Mouse (Mus musculus): ENCODE measurements around the gene R3hdml. TPM values are rescaled to one million over a fixed set of nuclear protein-coding genes. Genes with fewer than 3 reads are reported as not detected.

The R3hdml gene
- total and polyA plus RNA-seq, 3 experiments = not detected

DNA sequence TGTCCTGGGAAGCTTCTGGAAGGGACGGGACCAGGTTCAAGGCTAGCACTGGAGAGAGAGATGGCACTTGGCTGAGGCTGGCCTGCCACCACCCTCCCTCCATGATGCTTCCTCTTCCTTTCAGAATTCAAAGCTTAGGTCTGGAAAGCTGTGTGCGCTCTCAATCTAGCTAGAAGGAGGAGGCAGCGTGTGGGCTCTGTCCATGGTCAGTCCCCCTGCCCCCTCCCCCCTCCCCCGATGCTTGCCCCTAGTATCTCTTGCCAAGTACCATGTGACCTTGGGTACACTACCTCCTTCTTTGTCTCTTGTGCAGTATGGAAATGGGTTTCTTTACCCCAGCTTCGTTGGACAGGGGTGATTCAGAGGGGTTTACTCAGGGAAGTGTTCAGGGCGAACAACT lies 56.7 kb downstream of the R3hdml start:
- ATAC-seq (ENCODE audit: extremely low read depth, insufficient number of reproducible peaks, low FRiP score, poor library complexity, severe bottlenecking) (no peak), DNase-seq (ENCODE audit: low spot score) (no peak)
- Histone ChIP-seq H3K4me1 (ENCODE audit: insufficient read depth, low read depth, low read length) (peaks cover 23% of the 10 kb centered on the region), H3K36me3 (replicated peaks) (no peaks in the 10 kb centered on the region), H3K4me3 (ENCODE audit: low read depth, low read length) (no peak overlapping the region), H3K9me3 (replicated peaks) (no peaks in the 10 kb centered on the region), H3K27me3 (ENCODE audit: insufficient read depth, low read length) (peaks cover 9% of the 10 kb centered on the region; the same call in 1 of the 2 replicates)
- TF ChIP-seq POLR2AphosphoS5 (IDR thresholded peaks at IDR 0.05; ENCODE audit: insufficient replicate concordance, low read depth, low read length) (no peak), GATA1 (IDR thresholded peaks at IDR 0.05; ENCODE audit: borderline replicate concordance, low read length) (no peak), CTCF (IDR thresholded peaks at IDR 0.05; ENCODE audit: low read depth, low read length) (no peak), GATA2 (IDR thresholded peaks at IDR 0.05; ENCODE audit: borderline replicate concordance, low read depth, low read length) (no peak), TAL1 (conservative IDR thresholded peaks at IDR 0.05; ENCODE audit: low read depth, low read length) (no peak)

DNA sequence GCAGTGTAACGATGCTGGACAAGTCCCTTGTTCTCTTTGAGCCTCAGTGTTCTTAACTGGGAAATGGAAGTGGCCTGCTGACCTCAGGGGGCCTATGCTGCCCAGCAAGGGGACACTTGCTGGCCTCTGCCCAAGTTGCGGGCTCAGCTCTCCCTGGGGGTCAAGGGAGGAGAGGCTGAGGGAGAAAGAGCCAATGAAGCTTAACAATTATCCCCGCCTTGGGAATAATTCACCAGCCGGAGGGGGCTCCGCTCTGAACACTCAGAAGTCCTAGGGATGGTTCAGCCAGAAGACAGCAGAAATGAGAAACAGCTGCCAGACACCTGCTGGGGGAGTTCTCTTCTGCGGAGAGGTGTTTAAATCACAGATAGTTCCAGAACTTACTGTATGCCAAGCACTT lies 57.7 kb downstream of the R3hdml start:
- Histone ChIP-seq H3K4me3 (ENCODE audit: low read depth, low read length) (no peak overlapping the region), H3K36me3 (replicated peaks) (no peaks in the 10 kb centered on the region), H3K4me1 (ENCODE audit: insufficient read depth, low read depth, low read length) (peaks cover 24% of the 10 kb centered on the region), H3K9me3 (replicated peaks) (no peaks in the 10 kb centered on the region), H3K27me3 (ENCODE audit: insufficient read depth, low read length) (peaks cover 7% of the 10 kb centered on the region; the same call in 1 of the 2 replicates)
- TF ChIP-seq GATA2 (IDR thresholded peaks at IDR 0.05; ENCODE audit: borderline replicate concordance, low read depth, low read length) (no peak), TAL1 (conservative IDR thresholded peaks at IDR 0.05; ENCODE audit: low read depth, low read length) (no peak)
- DNase-seq (ENCODE audit: low spot score) = no peak
- no peak for ATAC-seq (ENCODE audit: extremely low read depth, insufficient number of reproducible peaks, low FRiP score, poor library complexity, severe bottlenecking)

Other genes with a start within 250 kb of the R3hdml start
- gene Jph2, start 94.3 kb upstream of the R3hdml start, total RNA-seq (2014; fragmentation: Nextera tagmentation) = not detected in 2 replicates
- 0.05 TPM in 1 of 2 replicates, not detected in the other for gene Jph2, start 94.3 kb upstream of the R3hdml start, total RNA-seq (2017)
- not detected in 2 replicates for gene Jph2, start 94.3 kb upstream of the R3hdml start, polyA plus RNA-seq (2012)
- 42.0 and 42.5 TPM in 2 replicates for gene Oser1, start 67.6 kb upstream of the R3hdml start, total RNA-seq (2014; fragmentation: Nextera tagmentation)
- 84.2 and 89.8 TPM in 2 replicates for gene Oser1, start 67.6 kb upstream of the R3hdml start, total RNA-seq (2017)
- gene Oser1, start 67.6 kb upstream of the R3hdml start, polyA plus RNA-seq (2012) = 14.0 TPM in 2 replicates
- gene Gdap1l1, start 53.8 kb upstream of the R3hdml start, total RNA-seq (2014; fragmentation: Nextera tagmentation) = not detected in 2 replicates
- 0.16 TPM in 1 of 2 replicates, not detected in the other for gene Gdap1l1, start 53.8 kb upstream of the R3hdml start, total RNA-seq (2017)
- gene Gdap1l1, start 53.8 kb upstream of the R3hdml start, polyA plus RNA-seq (2012) = not detected in 2 replicates
- 4.6 and 4.8 TPM in 2 replicates for gene Fitm2, start 19.7 kb upstream of the R3hdml start, total RNA-seq (2014; fragmentation: Nextera tagmentation)
- 5.9 and 6.8 TPM in 2 replicates for gene Fitm2, start 19.7 kb upstream of the R3hdml start, total RNA-seq (2017)
- 3.8 and 4.0 TPM in 2 replicates for gene Fitm2, start 19.7 kb upstream of the R3hdml start, polyA plus RNA-seq (2012)
- 0.19 and 0.38 TPM in 2 replicates for gene Hnf4a, start 14.5 kb downstream of the R3hdml start, total RNA-seq (2014; fragmentation: Nextera tagmentation)
- 0.05 and 0.17 TPM in 2 replicates for gene Hnf4a, start 14.5 kb downstream of the R3hdml start, total RNA-seq (2017)
- gene Hnf4a, start 14.5 kb downstream of the R3hdml start, polyA plus RNA-seq (2012) = 0.17 and 0.26 TPM in 2 replicates
- gene Ttpal, start 110.0 kb downstream of the R3hdml start, total RNA-seq (2014; fragmentation: Nextera tagmentation) = 20.5 and 23.0 TPM in 2 replicates
- 18.4 and 22.3 TPM in 2 replicates for gene Ttpal, start 110.0 kb downstream of the R3hdml start, total RNA-seq (2017)
- 13.8 and 18.2 TPM in 2 replicates for gene Ttpal, start 110.0 kb downstream of the R3hdml start, polyA plus RNA-seq (2012)
- 71.8 and 156 TPM in 2 replicates for gene Serinc3, start 152.8 kb downstream of the R3hdml start, total RNA-seq (2014; fragmentation: Nextera tagmentation)
- gene Serinc3, start 152.8 kb downstream of the R3hdml start, total RNA-seq (2017) = 51.6 and 55.0 TPM in 2 replicates
- gene Serinc3, start 152.8 kb downstream of the R3hdml start, polyA plus RNA-seq (2012) = 5.8 and 7.2 TPM in 2 replicates
- 17.7 and 47.9 TPM in 2 replicates for gene Pkig, start 166.1 kb downstream of the R3hdml start, total RNA-seq (2014; fragmentation: Nextera tagmentation)
- gene Pkig, start 166.1 kb downstream of the R3hdml start, total RNA-seq (2017) = 28.1 and 28.8 TPM in 2 replicates
- 166 and 211 TPM in 2 replicates for gene Pkig, start 166.1 kb downstream of the R3hdml start, polyA plus RNA-seq (2012)

Data from G1E (cell line).